ENCODE assay signal across 8 mouse cellular contexts in the genomic region with DNA sequence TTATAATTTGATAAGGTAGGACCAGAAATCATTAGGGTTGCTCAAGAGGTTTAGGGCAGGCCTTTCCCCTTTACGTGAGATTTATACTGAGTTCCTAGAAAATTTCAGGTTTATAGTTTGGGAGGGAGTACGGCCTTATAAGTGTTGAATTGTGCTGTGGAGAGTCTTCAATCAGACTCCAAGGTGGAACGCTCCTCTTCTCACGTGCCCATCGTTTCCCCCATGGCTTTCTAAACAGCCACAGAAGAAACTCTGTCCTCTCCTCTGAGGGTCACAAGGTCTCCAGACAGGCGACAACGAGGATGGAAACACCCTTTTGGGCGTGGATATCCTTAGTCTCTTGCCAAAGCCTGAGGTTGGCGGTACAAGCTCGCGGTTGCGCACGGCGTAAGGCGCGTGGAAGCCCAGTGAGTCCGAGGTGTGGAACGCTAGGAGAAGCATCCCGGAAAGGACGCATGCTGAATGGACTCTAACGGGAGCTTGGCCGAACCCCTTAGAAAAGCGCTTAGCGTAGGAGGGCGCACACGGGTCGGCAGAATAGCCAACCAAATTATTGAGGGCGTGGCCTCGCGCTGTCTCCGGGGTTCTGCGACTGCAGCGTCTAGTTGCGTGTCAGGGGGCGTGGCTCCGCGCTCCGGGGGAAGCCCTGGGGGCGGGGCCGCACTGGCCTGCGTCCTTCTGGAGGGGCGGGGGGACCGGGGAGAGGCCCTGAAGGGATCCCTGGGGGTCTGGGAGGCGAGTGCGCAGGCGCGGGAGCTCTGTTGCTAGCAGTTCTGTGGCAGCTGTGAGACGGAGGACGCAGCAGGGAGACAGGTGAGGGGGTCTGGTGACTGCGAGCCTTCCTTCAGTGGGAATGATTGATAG. TPM values are rescaled to one million over a fixed set of nuclear protein-coding genes. Genes with fewer than 3 reads are reported as not detected.
DNase-seq lines count a peak whose midpoint lies in the region; ATAC-seq and TF ChIP-seq lines count a peak whose summit lies in the region.

Zfp667 (plus strand) TSS at position 738 of the 864 bp plus-strand sequence.

- peak; percentile 96 for DNase-seq in T-cell, adult 2 months (ENCODE audit: low spot score)
- DNase-seq in cerebellum, postnatal 36 days, result peak; percentile 95 to 98
- DNase-seq in gastrocnemius, adult 18-20 months (ENCODE audit: low spot score), result peak; percentile 98
- DNase-seq in hindbrain, postnatal 0 days (ENCODE audit: low spot score), result peak; percentile 99
- DNase-seq in left cerebral cortex, adult 2 months (ENCODE audit: extremely low spot score in 1 of 2, low spot score in 2 of 2), result peak; percentile 97 to 99
- peak; percentile 97 to 98 for DNase-seq in right cerebral cortex, adult 2 months (ENCODE audit: low spot score in 2 of 2)
- DNase-seq in urinary bladder, postnatal 14 days (ENCODE audit: low spot score), result peak; percentile 99

- H3K27me3 ChIP-seq in hindbrain, postnatal 0 days (ENCODE audit: insufficient read depth, low read length), result no peaks in the 10 kb centered on the region

- WGBS in hindbrain, postnatal 0 days, result 2% methylated on average over 50 of the region's 50 CpGs

- H3K4me2 ChIP-seq in hindbrain, postnatal 0 days (ENCODE audit: low read depth, low read length), result peak within 1 kb of the TSS; percentile 83

- H3K4me1 ChIP-seq in hindbrain, postnatal 0 days (ENCODE audit: insufficient read depth, low read length), result peaks cover 9% of the 10 kb centered on the region; the same call in 1 of the 2 replicates

- TF ChIP-seq CTCF in hindbrain, postnatal 0 days (IDR thresholded peaks at IDR 0.05; ENCODE audit: low read depth), result no peak
- TF ChIP-seq CTCF in left cerebral cortex, adult 2 months (IDR thresholded peaks at IDR 0.05), result no peak

- peak; percentile 83 for ATAC-seq in hindbrain, postnatal 0 days
- peak; percentile 69 for ATAC-seq in megakaryocyte, adult 5-6 weeks (ENCODE audit: poor library complexity, severe bottlenecking)

- peak within 1 kb of the TSS; percentile 49 for H3K4me3 ChIP-seq in hindbrain, postnatal 0 days (ENCODE audit: low read length)
- H3K4me3 ChIP-seq in left cerebral cortex, adult 2 months, result peak within 1 kb of the TSS; percentile 50

- H3K9me3 ChIP-seq in hindbrain, postnatal 0 days (ENCODE audit: low read length), result no peaks in the 10 kb centered on the region

- peak within 1 kb of the TSS; percentile 81 for H3K27ac ChIP-seq in hindbrain, postnatal 0 days
- peak within 1 kb of the TSS; percentile 89 for H3K27ac ChIP-seq in left cerebral cortex, adult 2 months

- peak within 1 kb of the TSS; percentile 61 for H3K9ac ChIP-seq in hindbrain, postnatal 0 days (replicated peaks; ENCODE audit: low read length)

- intact Hi-C loops in left cerebral cortex, adult 2 months (cut with DNase I), result loop anchor here (5.0 to 10.0 kb wide), 2 partner anchors 41 to 161 kb away; no protein-coding TSS in a partner anchor

- H3K36me3 ChIP-seq in hindbrain, postnatal 0 days (ENCODE audit: insufficient read depth, low read length), result no peaks in the 10 kb centered on the region

RNA-seq across cellular contexts. Expression of gene Zfp667, which starts in this region (rescaled TPM):
- 1 to 10 TPM; 3.3 to 4.2 TPM for total RNA-seq in gastrocnemius, adult 18-20 months (2021)
- 3.2 and 4.2 TPM in 2 replicates for total RNA-seq in hindbrain, postnatal 0 days (2014; rRNA removed)
- 12.0 and 15.3 TPM in 2 replicates for polyA plus RNA-seq in hindbrain, postnatal 0 days (2015; fragmentation: Nextera tagmentation; extraction: Ambion mirVana)
- 10 to 100 TPM; 12.8 to 14.1 TPM for total RNA-seq in left cerebral cortex, adult 2 months (2021)
- 0.69 and 1.3 TPM in 2 replicates for total RNA-seq in megakaryocyte, adult 5-6 weeks (2015)
- total RNA-seq in megakaryocyte, adult 5-6 weeks (2017), result 0.99 and 3.0 TPM in 2 replicates

Comparison
In these comparisons a context has a peak if more than half of its experiments do, and no peak if none do; other contexts are left out.
1. Peak in every context shown above with its lines: DNase-seq, ATAC-seq, H3K4me3 ChIP-seq and H3K27ac ChIP-seq.